Mouse (Mus musculus): ENCODE results near the gene B3gnt7. TPM values are rescaled to one million over a fixed set of nuclear protein-coding genes. Genes with fewer than 3 reads are reported as not detected.
A peak's percentile ranks its signal among the peaks of the same experiment; 100 is the strongest.

B3gnt7 gene
- polyA plus RNA-seq, 1 experiment from 2014 or later = 0.92 TPM

DNA sequence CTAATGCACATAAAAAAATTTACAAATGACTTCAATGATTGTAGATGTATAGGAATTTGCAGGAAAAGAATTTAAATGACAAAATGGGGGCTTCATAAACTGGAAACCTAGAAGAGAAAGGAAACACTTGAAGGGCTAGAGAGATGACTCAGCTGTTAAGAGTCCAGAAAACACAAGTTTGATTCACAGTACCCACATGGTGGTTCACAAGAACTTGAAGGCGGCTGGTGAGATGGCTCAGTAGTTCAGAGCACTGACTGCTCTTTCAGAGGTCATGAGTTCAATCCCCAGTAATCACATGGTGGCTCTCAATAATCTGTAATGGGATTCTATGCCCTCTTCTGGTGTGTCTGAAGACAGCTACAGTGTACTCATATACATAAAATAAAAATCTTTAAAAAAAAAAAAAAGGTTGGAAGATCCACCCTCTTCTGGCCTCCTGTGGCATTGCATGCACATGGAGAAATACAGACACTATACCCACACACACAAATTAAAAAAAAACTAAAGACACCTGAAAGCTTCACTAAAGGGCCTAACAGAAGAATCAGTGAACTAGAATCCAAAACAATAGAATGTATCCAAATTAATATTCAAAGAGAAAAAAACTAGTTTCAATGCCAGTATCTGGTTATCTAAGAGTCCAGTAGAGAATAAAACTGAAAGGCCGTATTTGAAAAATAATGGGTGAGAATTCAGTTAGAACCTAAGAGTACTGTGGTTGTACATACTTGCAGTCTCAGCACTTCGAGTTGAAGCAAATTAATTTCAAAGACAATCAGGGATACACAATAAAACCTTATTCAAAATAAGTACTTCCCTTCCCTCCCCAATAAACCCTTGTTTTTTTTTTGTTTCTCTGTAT lies 44.5 kb downstream of the B3gnt7 start:
- no peaks in the 10 kb centered on the region for H3K27me3 ChIP-seq
- H3K4me2 ChIP-seq = no peak overlapping the region
- H3K36me3 ChIP-seq (replicated peaks) = peaks cover 59% of the 10 kb centered on the region
- 66% methylated on average over 3 of the region's 3 CpGs for WGBS (ENCODE audit: insufficient replicate concordance)
- no peaks in the 10 kb centered on the region for H3K4me1 ChIP-seq (replicated peaks)
- ATAC-seq (ENCODE audit: insufficient read depth) = no peak
- no peak overlapping the region for H3K27ac ChIP-seq (replicated peaks)
- H3K4me3 ChIP-seq (replicated peaks) = no peak overlapping the region
- H3K9ac ChIP-seq = no peak overlapping the region
- H3K9me3 ChIP-seq (replicated peaks) = no peaks in the 10 kb centered on the region

GRCm38 (mm10) chr1:86347716-86348045 lies 45.0 kb downstream of the B3gnt7 start:
- no peaks in the 10 kb centered on the region for H3K9me3 ChIP-seq (replicated peaks)
- no peak overlapping the region for H3K9ac ChIP-seq
- H3K27me3 ChIP-seq = no peaks in the 10 kb centered on the region
- no peaks in the 10 kb centered on the region for H3K4me1 ChIP-seq (replicated peaks)
- peaks cover 64% of the 10 kb centered on the region for H3K36me3 ChIP-seq (replicated peaks)
- H3K4me2 ChIP-seq = no peak overlapping the region
- H3K4me3 ChIP-seq (replicated peaks) = no peak overlapping the region
- no peak for ATAC-seq (ENCODE audit: insufficient read depth)
- no peak overlapping the region for H3K27ac ChIP-seq (replicated peaks)
- WGBS (ENCODE audit: insufficient replicate concordance) = 77% methylated on average over 1 of the region's 1 CpGs

DNA sequence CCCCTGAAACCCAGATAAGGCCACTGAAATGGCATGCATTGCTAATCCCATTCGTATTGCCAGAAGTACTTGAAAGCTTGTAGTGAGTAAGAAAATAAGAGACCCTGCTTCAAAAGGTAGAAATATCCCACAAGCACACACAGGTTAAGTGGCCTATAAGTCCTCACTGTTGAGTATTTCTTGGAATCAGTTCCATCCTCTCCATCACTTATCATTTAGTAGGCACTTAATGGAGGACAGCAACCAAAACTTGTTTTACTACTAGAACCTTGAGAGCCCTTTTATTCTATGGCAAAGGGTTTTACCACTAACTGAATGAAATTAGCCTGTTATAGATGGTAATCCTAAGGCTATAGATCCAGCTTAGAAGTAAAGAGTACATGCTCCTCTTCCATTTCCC lies 45.5 kb downstream of the B3gnt7 start:
- H3K4me1 ChIP-seq (replicated peaks) = no peaks in the 10 kb centered on the region
- H3K9me3 ChIP-seq (replicated peaks) = no peaks in the 10 kb centered on the region
- ATAC-seq (ENCODE audit: insufficient read depth) = no peak
- H3K4me3 ChIP-seq (replicated peaks) = no peak overlapping the region
- no peak overlapping the region for H3K9ac ChIP-seq
- H3K36me3 ChIP-seq (replicated peaks) = peaks cover 67% of the 10 kb centered on the region
- H3K27me3 ChIP-seq = no peaks in the 10 kb centered on the region
- H3K4me2 ChIP-seq = no peak overlapping the region
- WGBS (ENCODE audit: insufficient replicate concordance) = 63% methylated on average over 1 of the region's 1 CpGs
- H3K27ac ChIP-seq (replicated peaks) = no peak overlapping the region

DNA sequence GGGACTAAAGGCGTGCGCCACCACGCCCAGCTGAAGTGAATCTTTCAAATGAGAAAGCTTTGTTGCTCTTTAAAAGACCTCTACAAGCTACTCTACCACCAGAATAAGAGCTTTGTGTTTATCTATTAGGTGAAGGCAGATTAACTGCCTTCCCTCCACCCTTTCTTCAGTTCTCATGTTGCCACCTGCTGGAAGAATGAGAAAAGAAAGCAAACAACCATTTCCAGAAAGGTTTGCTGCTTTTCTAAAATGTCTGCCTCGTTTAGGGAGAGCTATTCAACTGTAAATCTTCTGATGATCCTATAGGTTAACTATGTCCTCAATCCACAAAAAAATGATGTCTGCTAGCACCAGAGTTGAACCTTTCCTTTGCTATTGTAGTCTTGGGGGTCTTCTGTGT lies 46.2 kb downstream of the B3gnt7 start:
- Histone ChIP-seq H3K9ac (no peak overlapping the region), H3K4me1 (replicated peaks) (no peaks in the 10 kb centered on the region), H3K36me3 (replicated peaks) (peaks cover 74% of the 10 kb centered on the region), H3K4me3 (replicated peaks) (no peak overlapping the region), H3K4me2 (no peak overlapping the region), H3K27me3 (no peaks in the 10 kb centered on the region), H3K27ac (replicated peaks) (no peak overlapping the region), H3K9me3 (replicated peaks) (no peaks in the 10 kb centered on the region)
- 71% methylated on average over 4 of the region's 4 CpGs for WGBS (ENCODE audit: insufficient replicate concordance)
- no peak for ATAC-seq (ENCODE audit: insufficient read depth)

GRCm38 (mm10) chr1:86349201-86349600 lies 46.6 kb downstream of the B3gnt7 start:
- no peak for ATAC-seq (ENCODE audit: insufficient read depth)
- H3K27ac ChIP-seq (replicated peaks) = no peak overlapping the region
- no peak overlapping the region for H3K9ac ChIP-seq
- no peaks in the 10 kb centered on the region for H3K4me1 ChIP-seq (replicated peaks)
- H3K36me3 ChIP-seq (replicated peaks) = peaks cover 78% of the 10 kb centered on the region
- 89% methylated on average over 3 of the region's 3 CpGs for WGBS (ENCODE audit: insufficient replicate concordance)
- no peak overlapping the region for H3K4me3 ChIP-seq (replicated peaks)
- H3K27me3 ChIP-seq = no peaks in the 10 kb centered on the region
- no peak overlapping the region for H3K4me2 ChIP-seq
- no peaks in the 10 kb centered on the region for H3K9me3 ChIP-seq (replicated peaks)

GRCm38 (mm10) chr1:86349696-86350095 lies 47.1 kb downstream of the B3gnt7 start:
- 77% methylated on average over 1 of the region's 1 CpGs for WGBS (ENCODE audit: insufficient replicate concordance)
- Histone ChIP-seq H3K4me3 (replicated peaks) (no peak overlapping the region), H3K27me3 (no peaks in the 10 kb centered on the region), H3K9ac (no peak overlapping the region), H3K27ac (replicated peaks) (no peak overlapping the region), H3K4me2 (no peak overlapping the region), H3K4me1 (replicated peaks) (no peaks in the 10 kb centered on the region), H3K9me3 (replicated peaks) (no peaks in the 10 kb centered on the region), H3K36me3 (replicated peaks) (peaks cover 83% of the 10 kb centered on the region)
- no peak for ATAC-seq (ENCODE audit: insufficient read depth)

DNA sequence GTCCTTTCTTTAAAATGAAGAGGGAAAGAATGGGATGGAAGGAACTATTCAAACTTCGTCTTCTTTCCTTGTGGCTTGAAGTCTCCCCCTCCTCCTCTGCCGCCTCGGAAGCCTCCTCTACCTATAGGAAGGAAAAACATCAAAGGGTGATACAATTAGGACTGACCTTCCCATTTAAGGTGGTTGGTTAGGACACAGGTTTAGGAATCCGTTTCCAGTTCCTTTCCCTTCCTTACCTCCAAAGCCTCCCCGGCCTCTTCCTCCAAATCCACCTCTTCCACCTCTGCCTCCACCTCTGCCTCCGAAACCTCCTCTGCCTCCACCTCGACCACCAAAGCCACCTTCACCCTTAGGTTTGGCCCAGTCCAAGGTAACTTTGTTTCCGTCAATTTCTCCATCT lies 47.9 kb downstream of the B3gnt7 start:
- Histone ChIP-seq H3K9me3 (replicated peaks) (no peaks in the 10 kb centered on the region), H3K9ac (no peak overlapping the region), H3K4me1 (replicated peaks) (no peaks in the 10 kb centered on the region), H3K4me3 (replicated peaks) (no peak overlapping the region), H3K27me3 (no peaks in the 10 kb centered on the region), H3K27ac (replicated peaks) (no peak overlapping the region), H3K36me3 (replicated peaks) (peaks cover 92% of the 10 kb centered on the region), H3K4me2 (no peak overlapping the region)
- 76% methylated on average over 8 of the region's 8 CpGs for WGBS (ENCODE audit: insufficient replicate concordance)
- no peak for ATAC-seq (ENCODE audit: insufficient read depth)

- no peak for ATAC-seq (ENCODE audit: insufficient read depth)
- H3K4me3 ChIP-seq (replicated peaks) = no peak overlapping the region
- peaks cover 84% of the 10 kb centered on the region for H3K36me3 ChIP-seq (replicated peaks)
- H3K4me1 ChIP-seq (replicated peaks) = peaks cover 19% of the 10 kb centered on the region
- H3K27ac ChIP-seq (replicated peaks) = no peak overlapping the region
- H3K9ac ChIP-seq = no peak overlapping the region
- no peaks in the 10 kb centered on the region for H3K9me3 ChIP-seq (replicated peaks)
- no peak overlapping the region for H3K4me2 ChIP-seq
- WGBS (ENCODE audit: insufficient replicate concordance) = 78% methylated on average over 2 of the region's 2 CpGs
- H3K27me3 ChIP-seq = no peaks in the 10 kb centered on the region
Observed at GRCm38 (mm10) chr1:86354186-86354585, 51.6 kb downstream of the B3gnt7 start.

Small RNAs within 50 kb of the gene (microRNA-seq; reads per million reads assigned to microRNA genes)
- 90.1 reads per million, percentile 51 among the genes with 10 or more reads in this experiment for gene mmu-mir-3535

Other genes with a start within 250 kb of the B3gnt7 start
- 88.6 and 90.5 TPM in 2 replicates for gene Psmd1, start 238.4 kb upstream of the B3gnt7 start, polyA plus RNA-seq (2015; fragmentation: Nextera tagmentation; extraction: Ambion mirVana)
- 0.07 and 0.15 TPM in 2 replicates for gene Htr2b, start 190.9 kb upstream of the B3gnt7 start, polyA plus RNA-seq (2015; fragmentation: Nextera tagmentation; extraction: Ambion mirVana)
- not detected in 2 replicates for gene Gm21972, start 169.2 kb upstream of the B3gnt7 start, polyA plus RNA-seq (2015; fragmentation: Nextera tagmentation; extraction: Ambion mirVana)
- gene Armc9, start 148.1 kb upstream of the B3gnt7 start, polyA plus RNA-seq (2015; fragmentation: Nextera tagmentation; extraction: Ambion mirVana) = 8.9 and 9.3 TPM in 2 replicates
- 175 and 198 TPM in 2 replicates for gene Ncl, start 56.6 kb downstream of the B3gnt7 start, polyA plus RNA-seq (2015; fragmentation: Nextera tagmentation; extraction: Ambion mirVana)
- gene Nmur1, start 123.4 kb downstream of the B3gnt7 start, polyA plus RNA-seq (2015; fragmentation: Nextera tagmentation; extraction: Ambion mirVana) = not detected in 2 replicates
- not detected in 2 replicates for gene Tex44, start 123.5 kb downstream of the B3gnt7 start, polyA plus RNA-seq (2015; fragmentation: Nextera tagmentation; extraction: Ambion mirVana)
- 634 and 778 TPM in 2 replicates for gene Ptma, start 223.9 kb downstream of the B3gnt7 start, polyA plus RNA-seq (2015; fragmentation: Nextera tagmentation; extraction: Ambion mirVana)